Mouse (Mus musculus) thymus, adult 2 months (tissue): ENCODE measurements around the gene Creb5. TPM values are rescaled to one million over a fixed set of nuclear protein-coding genes. Genes with fewer than 3 reads are reported as not detected.

ENCODE experiments used
- DNase-seq: peaks from one replicate; pipeline ENCODE4 v3.0.0; 2021
- H3K27ac ChIP-seq: fragments of 200-500 bp; 2 replicates; pipeline ENCODE4 v1.5.1; 2012; ENCODE audit warnings: low read length, control low read depth; ENCODE audit not compliant: control insufficient read depth, insufficient read depth
- H3K27me3 ChIP-seq: fragments of 200-500 bp; 2 replicates; pipeline ENCODE4 v1.6.1; 2012; ENCODE audit warnings: mild to moderate bottlenecking, low read length, moderate library complexity, mixed read lengths; ENCODE audit not compliant: control insufficient read depth, insufficient read depth
- H3K36me3 ChIP-seq: fragments of 200-500 bp; 2 replicates; pipeline ENCODE4 v1.6.1; 2012; ENCODE audit warnings: mild to moderate bottlenecking, low read length, moderate library complexity; ENCODE audit not compliant: control insufficient read depth, insufficient read depth
- H3K4me1 ChIP-seq: fragments of 200-500 bp; replicated peaks from 2 replicates; pipeline ENCODE4 v1.6.1; 2012; ENCODE audit warnings: low read length; ENCODE audit not compliant: control insufficient read depth, insufficient read depth
- H3K4me3 ChIP-seq: fragments of 200-500 bp; 2 replicates; pipeline ENCODE4 v1.5.1; 2012; ENCODE audit warnings: mild to moderate bottlenecking, low read length, control low read depth, moderate library complexity; ENCODE audit not compliant: control insufficient read depth, insufficient read depth
- CTCF ChIP-seq: fragments of 200-500 bp; IDR thresholded peaks from 2 replicates; pipeline ENCODE4 v1.5.1; 2012; ENCODE audit warnings: mild to moderate bottlenecking, control low read depth, low read length, moderate library complexity, borderline replicate concordance; ENCODE audit not compliant: control insufficient read depth, poor library complexity, insufficient read depth; ENCODE audit errors: extremely low read depth
- POLR2A ChIP-seq: fragments of 200-500 bp; IDR thresholded peaks from 2 replicates; pipeline ENCODE4 v1.6.1; 2012; ENCODE audit warnings: mild to moderate bottlenecking, low read length, control low read depth, moderate library complexity; ENCODE audit not compliant: control insufficient read depth, poor library complexity, insufficient read depth; ENCODE audit errors: extremely low read depth
- WGBS: fragments of 180-500 bp; shearing (Covaris S2); methylation state at CpG from one replicate; pipeline ENCODE4 v1.1.7; 2018; 5-methylcytosine and 5-hydroxymethylcytosine counted together
- polyA plus RNA-seq: library from polyadenylated mRNA; depleted of rRNA; stranded (reverse); fragments of >200 nt; gene quantifications from 2 replicates; pipeline ENCODE4 v1.2.3, GENCODE M21; 2012

Gene Creb5
- polyA plus RNA-seq, 1 experiment = 0.96 TPM

GRCm38 (mm10) chr6:53635453-53635852, 348.4 kb downstream of the Creb5 start:
- TF ChIP-seq POLR2A (no peak), CTCF (no peak)
- no peaks in the 10 kb centered on the region for H3K27me3 ChIP-seq
- DNase-seq = no peak
- no peak overlapping the region for H3K27ac ChIP-seq
- 91% methylated on average over 7 of the region's 7 CpGs for WGBS
- no peaks in the 10 kb centered on the region for H3K36me3 ChIP-seq
- H3K4me1 ChIP-seq = no peaks in the 10 kb centered on the region
- no peak overlapping the region for H3K4me3 ChIP-seq

GRCm38 (mm10) chr6:53637356-53638351, 350.6 kb downstream of the Creb5 start:
- Histone ChIP-seq H3K4me3 (no peak overlapping the region), H3K27me3 (no peaks in the 10 kb centered on the region), H3K36me3 (no peaks in the 10 kb centered on the region), H3K27ac (no peak overlapping the region), H3K4me1 (no peaks in the 10 kb centered on the region)
- no peak for TF ChIP-seq POLR2A
- no peak for TF ChIP-seq CTCF
- no peak for DNase-seq
- WGBS = 47% methylated on average over 13 of the region's 13 CpGs

GRCm38 (mm10) chr6:53641633-53642605, 354.8 kb downstream of the Creb5 start:
- Histone ChIP-seq H3K27me3 (no peaks in the 10 kb centered on the region), H3K4me3 (no peak overlapping the region), H3K27ac (no peak overlapping the region), H3K36me3 (no peaks in the 10 kb centered on the region), H3K4me1 (no peaks in the 10 kb centered on the region)
- no peak for DNase-seq
- TF ChIP-seq CTCF = no peak
- no peak for TF ChIP-seq POLR2A
- WGBS = 95% methylated on average over 30 of the region's 30 CpGs

- no peak overlapping the region for H3K4me3 ChIP-seq
- H3K36me3 ChIP-seq = no peaks in the 10 kb centered on the region
- TF ChIP-seq POLR2A (no peak), CTCF (no peak)
- H3K27ac ChIP-seq = no peak overlapping the region
- no peaks in the 10 kb centered on the region for H3K4me1 ChIP-seq
- WGBS = 85% methylated on average over 7 of the region's 7 CpGs
- no peak for DNase-seq
- H3K27me3 ChIP-seq = no peaks in the 10 kb centered on the region
These were observed 355.8 kb downstream of the Creb5 start for GRCm38 (mm10) chr6:53642826-53643356.

- no peak for TF ChIP-seq POLR2A
- no peak for TF ChIP-seq CTCF
- no peak overlapping the region for H3K4me3 ChIP-seq
- H3K4me1 ChIP-seq = no peaks in the 10 kb centered on the region
- WGBS = 94% methylated on average over 5 of the region's 5 CpGs
- no peaks in the 10 kb centered on the region for H3K27me3 ChIP-seq
- no peak overlapping the region for H3K27ac ChIP-seq
- no peaks in the 10 kb centered on the region for H3K36me3 ChIP-seq
- no peak for DNase-seq
These were observed 356.4 kb downstream of the Creb5 start for GRCm38 (mm10) chr6:53643481-53643880.

GRCm38 (mm10) chr6:53644056-53644455, 357.0 kb downstream of the Creb5 start:
- 96% methylated on average over 6 of the region's 6 CpGs for WGBS
- Histone ChIP-seq H3K4me3 (no peak overlapping the region), H3K4me1 (no peaks in the 10 kb centered on the region), H3K36me3 (no peaks in the 10 kb centered on the region), H3K27ac (no peak overlapping the region), H3K27me3 (no peaks in the 10 kb centered on the region)
- no peak for DNase-seq
- no peak for TF ChIP-seq POLR2A
- TF ChIP-seq CTCF = no peak
